In the genomic region with DNA sequence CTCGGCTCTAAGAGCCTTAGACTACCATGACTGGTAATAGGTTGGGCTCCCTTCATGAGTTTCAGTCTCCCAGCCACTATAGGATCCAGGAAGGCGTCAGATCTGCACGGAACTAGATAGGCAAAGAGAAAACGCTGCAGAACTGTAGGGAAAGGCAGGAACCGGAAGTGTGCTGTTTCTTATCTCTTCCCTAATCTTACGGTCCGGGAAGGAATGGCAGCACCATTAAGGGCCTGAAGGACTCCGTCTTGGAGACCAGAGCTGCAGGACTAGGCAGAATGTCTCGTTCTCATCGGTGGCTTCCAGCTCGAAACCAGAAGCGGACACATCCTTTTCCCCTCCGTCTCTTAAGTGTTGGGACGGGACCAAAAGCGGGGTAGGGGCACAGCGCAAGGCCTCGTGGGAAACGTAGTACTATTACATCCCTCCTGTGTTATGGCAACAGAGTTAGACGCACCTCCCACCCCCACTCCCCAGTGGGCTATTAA, we compare ENCODE assay signal across 9 mouse cellular contexts. TPM values are rescaled to one million over a fixed set of nuclear protein-coding genes. Genes with fewer than 3 reads are reported as not detected.
DNase-seq lines count a peak whose midpoint lies in the region; ATAC-seq and TF ChIP-seq lines count a peak whose summit lies in the region.
"Had no signal": no experiment of that assay in that cellular context is flagged by ENCODE, and none has a peak within 500 bp of the region (broad histone marks: within the 10 kb centered on the region; RNA-seq: fewer than 3 reads in every experiment).

No protein-coding gene starts in this region.

- peak; percentile 83 for ATAC-seq in erythroid progenitor cell, adult 5-6 weeks (replicated peaks; ENCODE audit: low FRiP score, poor library complexity, severe bottlenecking)
- ATAC-seq in heart, embryonic 14.5 days (ENCODE audit: insufficient number of reproducible peaks, insufficient read depth, low FRiP score, low read depth), result peak; percentile 70
- ATAC-seq in kidney, postnatal 0 days (replicated peaks; ENCODE audit: low FRiP score, low read depth), result peak; percentile 83
- peak; percentile 84 for ATAC-seq in liver, embryonic 12.5 days

- TF ChIP-seq CTCF in kidney, postnatal 0 days (IDR thresholded peaks at IDR 0.05; ENCODE audit: low read depth), result no peak

- DNase-seq in A20 (ENCODE audit: low read depth, low spot score), result peak; percentile 83
- DNase-seq in kidney, postnatal 0 days (ENCODE audit: low spot score), result peak; percentile 91
- peak; percentile 40 to 61 for DNase-seq in spleen, postnatal 36 days (ENCODE audit: low spot score in 2 of 2)

- H3K27me3 ChIP-seq in heart, embryonic 14.5 days (ENCODE audit: control insufficient read depth, insufficient read depth, low read length), result no peaks in the 10 kb centered on the region
- no peaks in the 10 kb centered on the region for H3K27me3 ChIP-seq in kidney, postnatal 0 days (ENCODE audit: insufficient read depth, low read length)
- no peaks in the 10 kb centered on the region for H3K27me3 ChIP-seq in liver, embryonic 12.5 days (replicated peaks)
- H3K27me3 ChIP-seq in myocyte (ENCODE audit: control insufficient read depth, insufficient read depth, insufficient read length), result no peaks in the 10 kb centered on the region
- H3K27me3 ChIP-seq: CH12.LX had no signal

- peak overlapping the region; percentile 76 for H3K9ac ChIP-seq in heart, embryonic 14.5 days (ENCODE audit: low read length)
- peak overlapping the region; percentile 59 for H3K9ac ChIP-seq in kidney, postnatal 0 days (ENCODE audit: low read depth, low read length)
- peak overlapping the region; percentile 69 for H3K9ac ChIP-seq in liver, embryonic 12.5 days

- no peak for TF ChIP-seq POLR2A in myocyte (IDR thresholded peaks at IDR 0.05; ENCODE audit: insufficient read length, low read depth)

- H3K9me3 ChIP-seq in heart, embryonic 14.5 days (ENCODE audit: control insufficient read depth, low read length), result no peaks in the 10 kb centered on the region
- no peaks in the 10 kb centered on the region for H3K9me3 ChIP-seq in kidney, postnatal 0 days (replicated peaks; ENCODE audit: low read length)
- H3K9me3 ChIP-seq in liver, embryonic 12.5 days (replicated peaks), result no peaks in the 10 kb centered on the region

- peak overlapping the region; percentile 93 for H3K27ac ChIP-seq in brown adipose tissue, adult 24 weeks (replicated peaks; ENCODE audit: low read depth, low read length)
- H3K27ac ChIP-seq in heart, embryonic 14.5 days (replicated peaks in 1 of 2; ENCODE audit: control insufficient read depth in 1 of 2, insufficient read depth in 1 of 2, low read depth in 2 of 2, low read length in 2 of 2), result peak overlapping the region; percentile 91 to 92
- H3K27ac ChIP-seq in kidney, postnatal 0 days, result peak overlapping the region; percentile 93
- peak overlapping the region; percentile 90 for H3K27ac ChIP-seq in liver, embryonic 12.5 days

- peak overlapping the region; percentile 68 for H3K4me3 ChIP-seq in brown adipose tissue, adult 24 weeks (ENCODE audit: insufficient read depth, low read depth, low read length)
- peak overlapping the region; percentile 57 to 61 for H3K4me3 ChIP-seq in heart, embryonic 14.5 days (ENCODE audit: control insufficient read depth in 1 of 2, insufficient read depth in 1 of 2, low read depth in 1 of 2, low read length in 2 of 2)
- H3K4me3 ChIP-seq in kidney, postnatal 0 days (replicated peaks; ENCODE audit: low read depth, low read length), result peak overlapping the region; percentile 45
- H3K4me3 ChIP-seq in liver, embryonic 12.5 days, result peak overlapping the region; percentile 70
- H3K4me3 ChIP-seq in myocyte, result no peak overlapping the region

- peaks cover 40% of the 10 kb centered on the region for H3K36me3 ChIP-seq in heart, embryonic 14.5 days (ENCODE audit: control insufficient read depth, insufficient read depth, low read length)
- H3K36me3 ChIP-seq in kidney, postnatal 0 days (ENCODE audit: insufficient read depth, low read length), result peaks cover 20% of the 10 kb centered on the region; the same call in 1 of the 2 replicates
- H3K36me3 ChIP-seq in liver, embryonic 12.5 days, result peaks cover 35% of the 10 kb centered on the region
- H3K36me3 ChIP-seq in myocyte (ENCODE audit: control insufficient read depth, insufficient read depth), result peaks cover 21% of the 10 kb centered on the region

- peak overlapping the region; percentile 78 for H3K4me2 ChIP-seq in heart, embryonic 14.5 days (ENCODE audit: low read length)
- H3K4me2 ChIP-seq in kidney, postnatal 0 days (ENCODE audit: low read length), result peak overlapping the region; percentile 62
- H3K4me2 ChIP-seq in liver, embryonic 12.5 days, result peak overlapping the region; percentile 74
- H3K4me2 ChIP-seq in myocyte (ENCODE audit: low read depth), result no peak overlapping the region

- no peak overlapping the region for H3ac ChIP-seq in myocyte (ENCODE audit: control insufficient read depth, insufficient read length)

- H3K4me1 ChIP-seq in brown adipose tissue, adult 24 weeks (ENCODE audit: control insufficient read depth, insufficient read depth, insufficient read length, low read length), result no peaks in the 10 kb centered on the region; the same call in 1 of the 2 replicates
- peaks cover 2 to 8% of the 10 kb centered on the region in 2 experiments; a peak in 1 of 4 replicates for H3K4me1 ChIP-seq in heart, embryonic 14.5 days (ENCODE audit: control insufficient read depth in 2 of 2, insufficient read depth in 2 of 2, low read length in 2 of 2)
- H3K4me1 ChIP-seq in kidney, postnatal 0 days (replicated peaks; ENCODE audit: insufficient read depth, low read length), result no peaks in the 10 kb centered on the region; the same call in 1 of the 2 replicates
- peaks cover 12% of the 10 kb centered on the region; the same call in 1 of the 2 replicates for H3K4me1 ChIP-seq in liver, embryonic 12.5 days

- no peaks in the 10 kb centered on the region for H3K79me2 ChIP-seq in myocyte (ENCODE audit: control insufficient read depth, insufficient read depth)

- 3% methylated on average over 19 of the region's 19 CpGs for WGBS in heart, embryonic 14.5 days
- WGBS in kidney, postnatal 0 days, result 3% methylated on average over 19 of the region's 19 CpGs
- 4% methylated on average over 19 of the region's 19 CpGs for WGBS in liver, embryonic 12.5 days (ENCODE audit: insufficient replicate concordance)

TF ChIP-seq in myocyte, 11 proteins besides CTCF, POLR2A, EP300 and RAD21 (continues in another document):
- TF ChIP-seq POLR2AphosphoS2 (IDR thresholded peaks at IDR 0.05; ENCODE audit: insufficient read length, low read depth), result peak; percentile 46

RNA-seq across cellular contexts. Expression of gene Rps5, which starts 11.9 kb away (rescaled TPM):
- polyA plus RNA-seq in brown adipose tissue, adult 24 weeks (2012; ENCODE audit: insufficient read depth, insufficient read length, missing spikeins), result 533 and 648 TPM in 2 replicates
- total RNA-seq in erythroid progenitor cell, adult 5-6 weeks (2015; ENCODE audit: low replicate concordance), result 579 and 738 TPM in 2 replicates
- total RNA-seq in erythroid progenitor cell, adult 5-6 weeks (2017; ENCODE audit: low replicate concordance), result 178 and 253 TPM in 2 replicates
- 660 and 762 TPM in 2 replicates for polyA plus RNA-seq in heart, embryonic 14.5 days (2014; fragmentation: Nextera tagmentation; extraction: Ambion mirVana)
- 1,052 and 1,143 TPM in 2 replicates for polyA plus RNA-seq in kidney, postnatal 0 days (2015; fragmentation: Nextera tagmentation; extraction: Ambion mirVana)
- 813 and 821 TPM in 2 replicates for polyA plus RNA-seq in liver, embryonic 12.5 days (2016; fragmentation: Nextera tagmentation; extraction: Ambion mirVana)
- polyA plus RNA-seq in myocyte (2012; fragmentation: generic; extraction: Trizol), result 2,432 TPM

RNA-seq across cellular contexts. Expression of gene Zscan22, which starts 12.6 kb away (rescaled TPM):
- 3.0 and 3.6 TPM in 2 replicates for polyA plus RNA-seq in brown adipose tissue, adult 24 weeks (2012; ENCODE audit: insufficient read depth, insufficient read length, missing spikeins)
- total RNA-seq in erythroid progenitor cell, adult 5-6 weeks (2015; ENCODE audit: low replicate concordance), result 0.72 and 10.5 TPM in 2 replicates
- total RNA-seq in erythroid progenitor cell, adult 5-6 weeks (2017; ENCODE audit: low replicate concordance), result 1.4 TPM in 1 of 2 replicates, not detected in the other
- 12.7 TPM in 2 replicates for polyA plus RNA-seq in heart, embryonic 14.5 days (2014; fragmentation: Nextera tagmentation; extraction: Ambion mirVana)
- polyA plus RNA-seq in kidney, postnatal 0 days (2015; fragmentation: Nextera tagmentation; extraction: Ambion mirVana), result 11.8 and 12.9 TPM in 2 replicates
- polyA plus RNA-seq in liver, embryonic 12.5 days (2016; fragmentation: Nextera tagmentation; extraction: Ambion mirVana), result 5.9 and 6.6 TPM in 2 replicates
- polyA plus RNA-seq in myocyte (2012; fragmentation: generic; extraction: Trizol), result 3.1 TPM

RNA-seq across cellular contexts. Expression of gene Rnf225, which starts 17.0 kb away (rescaled TPM):
- polyA plus RNA-seq in brown adipose tissue, adult 24 weeks (2012; ENCODE audit: insufficient read depth, insufficient read length, missing spikeins), result not detected in 2 replicates
- total RNA-seq in erythroid progenitor cell, adult 5-6 weeks (2015; ENCODE audit: low replicate concordance), result 0.42 TPM in 1 of 2 replicates, not detected in the other
- total RNA-seq in erythroid progenitor cell, adult 5-6 weeks (2017; ENCODE audit: low replicate concordance), result 0.51 TPM in 1 of 2 replicates, not detected in the other
- 0.30 and 0.45 TPM in 2 replicates for polyA plus RNA-seq in heart, embryonic 14.5 days (2014; fragmentation: Nextera tagmentation; extraction: Ambion mirVana)
- polyA plus RNA-seq in kidney, postnatal 0 days (2015; fragmentation: Nextera tagmentation; extraction: Ambion mirVana), result 0.29 and 0.32 TPM in 2 replicates
- polyA plus RNA-seq in liver, embryonic 12.5 days (2016; fragmentation: Nextera tagmentation; extraction: Ambion mirVana), result 0.24 and 0.43 TPM in 2 replicates
- polyA plus RNA-seq in myocyte (2012; fragmentation: generic; extraction: Trizol), result 0.91 TPM

RNA-seq across cellular contexts. Expression of gene Zfp128, which starts 29.2 kb away (rescaled TPM):
- polyA plus RNA-seq in brown adipose tissue, adult 24 weeks (2012; ENCODE audit: insufficient read depth, insufficient read length, missing spikeins), result 2.0 and 2.5 TPM in 2 replicates
- 0.72 and 0.84 TPM in 2 replicates for total RNA-seq in erythroid progenitor cell, adult 5-6 weeks (2015; ENCODE audit: low replicate concordance)
- 1.0 and 1.9 TPM in 2 replicates for total RNA-seq in erythroid progenitor cell, adult 5-6 weeks (2017; ENCODE audit: low replicate concordance)
- 3.5 and 3.8 TPM in 2 replicates for polyA plus RNA-seq in heart, embryonic 14.5 days (2014; fragmentation: Nextera tagmentation; extraction: Ambion mirVana)
- 3.3 and 3.5 TPM in 2 replicates for polyA plus RNA-seq in kidney, postnatal 0 days (2015; fragmentation: Nextera tagmentation; extraction: Ambion mirVana)
- 0.86 and 1.0 TPM in 2 replicates for polyA plus RNA-seq in liver, embryonic 12.5 days (2016; fragmentation: Nextera tagmentation; extraction: Ambion mirVana)
- polyA plus RNA-seq in myocyte (2012; fragmentation: generic; extraction: Trizol), result 1.2 TPM

RNA-seq across cellular contexts. Expression of gene Zfp324, which starts 55.4 kb away (rescaled TPM):
- 1.4 and 2.7 TPM in 2 replicates for polyA plus RNA-seq in brown adipose tissue, adult 24 weeks (2012; ENCODE audit: insufficient read depth, insufficient read length, missing spikeins)
- 0.42 and 0.72 TPM in 2 replicates for total RNA-seq in erythroid progenitor cell, adult 5-6 weeks (2015; ENCODE audit: low replicate concordance)
- total RNA-seq in erythroid progenitor cell, adult 5-6 weeks (2017; ENCODE audit: low replicate concordance), result 1.4 and 1.7 TPM in 2 replicates
- polyA plus RNA-seq in heart, embryonic 14.5 days (2014; fragmentation: Nextera tagmentation; extraction: Ambion mirVana), result 6.1 and 6.3 TPM in 2 replicates
- polyA plus RNA-seq in kidney, postnatal 0 days (2015; fragmentation: Nextera tagmentation; extraction: Ambion mirVana), result 7.7 and 8.0 TPM in 2 replicates
- 4.4 and 5.1 TPM in 2 replicates for polyA plus RNA-seq in liver, embryonic 12.5 days (2016; fragmentation: Nextera tagmentation; extraction: Ambion mirVana)
- polyA plus RNA-seq in myocyte (2012; fragmentation: generic; extraction: Trizol), result 1.9 TPM
